Mouse (Mus musculus): Measurements from ENCODE around the gene Gm20388. TPM values are rescaled to one million over a fixed set of nuclear protein-coding genes. Genes with fewer than 3 reads are reported as not detected.

Gm20388 gene
- polyA plus RNA-seq, 1 experiment from 2014 or later, result 5.3 TPM

- Histone ChIP-seq H3K36me3 (ENCODE audit: control insufficient read depth, insufficient read depth, low read length) (no peaks in the 10 kb centered on the region), H3K4me3 (ENCODE audit: low read depth, low read length) (no peak overlapping the region), H3K27me3 (replicated peaks; ENCODE audit: control insufficient read depth, insufficient read depth, low read length) (no peaks in the 10 kb centered on the region), H3K4me1 (replicated peaks; ENCODE audit: control insufficient read depth, insufficient read depth, low read length) (peaks cover 26% of the 10 kb centered on the region), H3K4me2 (no peak overlapping the region), H3K9ac (ENCODE audit: low read depth, low read length) (no peak overlapping the region), H3K9me3 (ENCODE audit: control insufficient read depth, low read length) (no peaks in the 10 kb centered on the region), H3K27ac (ENCODE audit: low read depth, low read length) (no peak overlapping the region)
- 85% methylated on average over 6 of the region's 6 CpGs for WGBS
- DNase-seq (ENCODE audit: low spot score), result no peak
- ATAC-seq (replicated peaks; ENCODE audit: low FRiP score), result no peak
These were observed 2644.1 kb downstream of the Gm20388 start for GRCm38 (mm10) chr8:122554786-122555185.

GRCm38 (mm10) chr8:122556030-122557009 lies 2645.7 kb downstream of the Gm20388 start:
- Histone ChIP-seq H3K36me3 (ENCODE audit: control insufficient read depth, insufficient read depth, low read length) (no peaks in the 10 kb centered on the region), H3K4me2 (peak overlapping the region; percentile 72), H3K27me3 (replicated peaks; ENCODE audit: control insufficient read depth, insufficient read depth, low read length) (no peaks in the 10 kb centered on the region), H3K9ac (ENCODE audit: low read depth, low read length) (peak overlapping the region; percentile 77), H3K27ac (ENCODE audit: low read depth, low read length) (peak overlapping the region; percentile 72), H3K4me3 (ENCODE audit: low read depth, low read length) (peak overlapping the region; percentile 48), H3K9me3 (ENCODE audit: control insufficient read depth, low read length) (no peaks in the 10 kb centered on the region), H3K4me1 (replicated peaks; ENCODE audit: control insufficient read depth, insufficient read depth, low read length) (peaks cover 26% of the 10 kb centered on the region)
- peak; percentile 81 for ATAC-seq (replicated peaks; ENCODE audit: low FRiP score)
- 35% methylated on average over 12 of the region's 12 CpGs for WGBS
- peak; percentile 70 for DNase-seq (ENCODE audit: low spot score)

- Histone ChIP-seq H3K4me2 (peak overlapping the region; percentile 72), H3K27ac (ENCODE audit: low read depth, low read length) (peak overlapping the region; percentile 72), H3K36me3 (ENCODE audit: control insufficient read depth, insufficient read depth, low read length) (no peaks in the 10 kb centered on the region), H3K9me3 (ENCODE audit: control insufficient read depth, low read length) (no peaks in the 10 kb centered on the region), H3K27me3 (replicated peaks; ENCODE audit: control insufficient read depth, insufficient read depth, low read length) (no peaks in the 10 kb centered on the region), H3K4me3 (ENCODE audit: low read depth, low read length) (peak overlapping the region; percentile 48), H3K9ac (ENCODE audit: low read depth, low read length) (peak overlapping the region; percentile 77), H3K4me1 (replicated peaks; ENCODE audit: control insufficient read depth, insufficient read depth, low read length) (peaks cover 24% of the 10 kb centered on the region)
- peak; percentile 42 for DNase-seq (ENCODE audit: low spot score)
- 26% methylated on average over 10 of the region's 10 CpGs for WGBS
- peak; percentile 11 for ATAC-seq (replicated peaks; ENCODE audit: low FRiP score)
These were observed 2646.8 kb downstream of the Gm20388 start for GRCm38 (mm10) chr8:122557248-122558038.

- Histone ChIP-seq H3K27me3 (replicated peaks; ENCODE audit: control insufficient read depth, insufficient read depth, low read length) (no peaks in the 10 kb centered on the region), H3K4me2 (no peak overlapping the region), H3K36me3 (ENCODE audit: control insufficient read depth, insufficient read depth, low read length) (no peaks in the 10 kb centered on the region), H3K27ac (ENCODE audit: low read depth, low read length) (peak overlapping the region; percentile 32; the same call in 1 of the 2 replicates), H3K9ac (ENCODE audit: low read depth, low read length) (no peak overlapping the region), H3K4me1 (replicated peaks; ENCODE audit: control insufficient read depth, insufficient read depth, low read length) (peaks cover 24% of the 10 kb centered on the region), H3K4me3 (ENCODE audit: low read depth, low read length) (no peak overlapping the region), H3K9me3 (ENCODE audit: control insufficient read depth, low read length) (no peaks in the 10 kb centered on the region)
- DNase-seq (ENCODE audit: low spot score) (peak; percentile 37), ATAC-seq (replicated peaks; ENCODE audit: low FRiP score) (no peak)
- WGBS, result 17% methylated on average over 12 of the region's 12 CpGs
These were observed 2648.2 kb downstream of the Gm20388 start for GRCm38 (mm10) chr8:122558671-122559349.

- no peak overlapping the region for H3K4me2 ChIP-seq
- no peaks in the 10 kb centered on the region for H3K36me3 ChIP-seq (ENCODE audit: control insufficient read depth, insufficient read depth, low read length)
- ATAC-seq (replicated peaks; ENCODE audit: low FRiP score) (no peak), DNase-seq (ENCODE audit: low spot score) (no peak)
- no peak overlapping the region for H3K27ac ChIP-seq (ENCODE audit: low read depth, low read length)
- H3K27me3 ChIP-seq (replicated peaks; ENCODE audit: control insufficient read depth, insufficient read depth, low read length), result no peaks in the 10 kb centered on the region
- no peak overlapping the region for H3K4me3 ChIP-seq (ENCODE audit: low read depth, low read length)
- no peak overlapping the region for H3K9ac ChIP-seq (ENCODE audit: low read depth, low read length)
- WGBS, result 53% methylated on average over 5 of the region's 5 CpGs
- H3K4me1 ChIP-seq (replicated peaks; ENCODE audit: control insufficient read depth, insufficient read depth, low read length), result peaks cover 16% of the 10 kb centered on the region
- H3K9me3 ChIP-seq (ENCODE audit: control insufficient read depth, low read length), result no peaks in the 10 kb centered on the region
These were observed 2650.6 kb downstream of the Gm20388 start for GRCm38 (mm10) chr8:122561199-122561598.

GRCm38 (mm10) chr8:122564363-122565352 lies 2654.0 kb downstream of the Gm20388 start:
- DNase-seq (ENCODE audit: low spot score) (no peak), ATAC-seq (replicated peaks; ENCODE audit: low FRiP score) (no peak)
- no peak overlapping the region for H3K27ac ChIP-seq (ENCODE audit: low read depth, low read length)
- H3K4me3 ChIP-seq (ENCODE audit: low read depth, low read length), result no peak overlapping the region
- H3K9ac ChIP-seq (ENCODE audit: low read depth, low read length), result no peak overlapping the region
- H3K36me3 ChIP-seq (ENCODE audit: control insufficient read depth, insufficient read depth, low read length), result peaks cover 6% of the 10 kb centered on the region; the same call in 1 of the 2 replicates
- H3K4me2 ChIP-seq, result no peak overlapping the region
- H3K27me3 ChIP-seq (replicated peaks; ENCODE audit: control insufficient read depth, insufficient read depth, low read length), result no peaks in the 10 kb centered on the region
- peaks cover 23% of the 10 kb centered on the region for H3K4me1 ChIP-seq (replicated peaks; ENCODE audit: control insufficient read depth, insufficient read depth, low read length)
- 71% methylated on average over 25 of the region's 25 CpGs for WGBS
- H3K9me3 ChIP-seq (ENCODE audit: control insufficient read depth, low read length), result no peaks in the 10 kb centered on the region

GRCm38 (mm10) chr8:122566766-122567165 lies 2656.1 kb downstream of the Gm20388 start:
- Histone ChIP-seq H3K27ac (ENCODE audit: low read depth, low read length) (peak overlapping the region; percentile 98), H3K9me3 (ENCODE audit: control insufficient read depth, low read length) (no peaks in the 10 kb centered on the region), H3K4me1 (replicated peaks; ENCODE audit: control insufficient read depth, insufficient read depth, low read length) (peaks cover 28% of the 10 kb centered on the region), H3K36me3 (ENCODE audit: control insufficient read depth, insufficient read depth, low read length) (peaks cover 27% of the 10 kb centered on the region), H3K4me2 (peak overlapping the region; percentile 87), H3K9ac (ENCODE audit: low read depth, low read length) (peak overlapping the region; percentile 99), H3K4me3 (ENCODE audit: low read depth, low read length) (peak overlapping the region; percentile 99), H3K27me3 (replicated peaks; ENCODE audit: control insufficient read depth, insufficient read depth, low read length) (no peaks in the 10 kb centered on the region)
- 22% methylated on average over 6 of the region's 6 CpGs for WGBS
- ATAC-seq (replicated peaks; ENCODE audit: low FRiP score), result no peak
- no peak for DNase-seq (ENCODE audit: low spot score)
